Mouse (Mus musculus) stomach, postnatal 0 days (tissue): ENCODE data around the gene Actr3.

Experiments
- CTCF ChIP-seq: IDR thresholded peaks from 2 replicates; pipeline ENCODE4 v1.5.1; 2016; ENCODE audit warnings: antibody characterized with exemption, low read depth, mild to moderate bottlenecking, moderate library complexity
- EP300 ChIP-seq: optimal IDR thresholded peaks from 2 replicates; pipeline ENCODE3; 2016; ENCODE audit warnings: antibody characterized with exemption

GRCm38 (mm10) chr1:125418732-125419131 is 16.8 kb downstream of the Actr3 start:
- no peak for TF ChIP-seq CTCF
- no peak for TF ChIP-seq EP300
